Mouse (Mus musculus) brain, adult 2 months (tissue): ENCODE data around the gene Paqr9.

Source experiments
- DNase-seq: peaks from one replicate; pipeline ENCODE4 v3.0.0; 2011; ENCODE audit warnings: low read depth, low spot score

The Paqr9 gene

DNA sequence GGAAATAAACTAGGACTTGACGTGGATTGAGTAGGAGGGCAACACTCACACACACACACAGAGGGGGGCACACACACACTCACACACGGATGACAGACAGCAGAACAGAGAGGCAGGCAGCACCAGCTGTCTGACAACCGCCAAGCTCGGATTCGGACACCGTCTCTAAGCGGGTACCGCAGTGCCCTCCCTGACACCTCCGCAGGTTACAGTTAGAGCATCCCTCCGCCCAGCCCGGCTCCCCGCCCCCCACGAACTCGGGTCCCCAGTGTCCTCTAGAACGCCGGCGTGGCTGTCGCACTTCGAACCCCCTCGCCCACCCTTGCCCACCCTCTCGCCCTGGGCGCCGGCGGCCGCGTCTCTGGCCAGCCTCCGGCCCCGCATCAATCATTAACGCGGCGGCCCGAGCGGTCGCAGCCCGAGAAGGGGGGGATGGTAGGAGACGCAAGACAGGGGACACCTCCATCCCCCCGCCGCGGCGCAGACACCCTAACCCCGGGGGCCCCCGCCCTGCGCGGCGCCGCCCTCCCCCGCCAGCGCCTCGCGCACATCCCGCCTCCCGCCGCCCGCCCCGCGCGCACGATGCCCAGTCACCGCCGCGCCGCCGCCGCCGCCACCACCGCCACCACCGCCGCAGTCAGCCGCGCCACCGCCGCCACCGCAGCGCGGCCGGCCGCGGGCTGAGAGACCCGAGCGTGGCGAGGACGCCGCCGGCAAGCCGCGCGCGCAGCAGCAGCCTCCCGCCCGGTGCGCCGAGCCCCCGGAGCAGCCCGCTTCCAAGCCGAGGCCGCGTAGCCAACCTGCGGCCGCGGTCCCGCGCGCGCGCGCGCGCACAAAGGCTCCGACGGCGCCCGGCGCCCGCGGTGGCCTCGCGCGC lies at the start of gene Paqr9:
TSS of gene Paqr9 (plus strand) at position 599 of the 877 bp plus-strand sequence.
- DNase-seq = peak; percentile 66

DNA sequence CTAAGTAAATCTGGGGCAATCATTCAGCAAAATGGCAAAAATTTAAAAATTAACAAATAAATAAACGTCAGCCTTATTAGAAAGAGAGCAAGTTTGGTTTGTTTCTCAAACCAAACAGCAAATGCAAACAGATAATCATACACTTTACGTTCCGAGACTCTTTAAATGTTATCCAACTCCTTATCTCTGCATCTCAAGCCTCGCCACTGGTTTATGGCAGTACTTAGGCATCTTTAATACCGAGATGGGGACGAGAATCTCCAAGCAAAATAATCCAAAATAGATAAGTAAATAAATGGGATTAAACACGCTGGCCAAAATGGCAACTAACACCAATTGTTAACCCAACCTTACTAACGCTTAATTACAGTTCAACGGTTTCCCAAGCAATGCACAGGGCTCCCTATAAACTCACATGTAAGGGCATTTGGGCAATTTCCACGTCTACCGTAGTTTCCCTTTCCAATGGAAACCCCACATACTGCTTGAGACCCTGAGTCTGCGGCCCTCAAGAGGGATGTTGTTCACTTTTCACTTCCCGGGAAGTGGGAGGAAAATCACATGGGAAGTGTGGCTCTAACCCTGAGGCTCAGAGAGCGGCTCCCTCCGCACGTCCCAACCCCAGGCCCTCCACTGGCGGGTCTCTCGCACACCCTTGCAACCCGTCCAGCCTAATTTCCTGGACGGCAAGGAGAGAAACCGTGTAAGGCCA lies 48.6 kb upstream of the Paqr9 start:
- DNase-seq = no peak

DNA sequence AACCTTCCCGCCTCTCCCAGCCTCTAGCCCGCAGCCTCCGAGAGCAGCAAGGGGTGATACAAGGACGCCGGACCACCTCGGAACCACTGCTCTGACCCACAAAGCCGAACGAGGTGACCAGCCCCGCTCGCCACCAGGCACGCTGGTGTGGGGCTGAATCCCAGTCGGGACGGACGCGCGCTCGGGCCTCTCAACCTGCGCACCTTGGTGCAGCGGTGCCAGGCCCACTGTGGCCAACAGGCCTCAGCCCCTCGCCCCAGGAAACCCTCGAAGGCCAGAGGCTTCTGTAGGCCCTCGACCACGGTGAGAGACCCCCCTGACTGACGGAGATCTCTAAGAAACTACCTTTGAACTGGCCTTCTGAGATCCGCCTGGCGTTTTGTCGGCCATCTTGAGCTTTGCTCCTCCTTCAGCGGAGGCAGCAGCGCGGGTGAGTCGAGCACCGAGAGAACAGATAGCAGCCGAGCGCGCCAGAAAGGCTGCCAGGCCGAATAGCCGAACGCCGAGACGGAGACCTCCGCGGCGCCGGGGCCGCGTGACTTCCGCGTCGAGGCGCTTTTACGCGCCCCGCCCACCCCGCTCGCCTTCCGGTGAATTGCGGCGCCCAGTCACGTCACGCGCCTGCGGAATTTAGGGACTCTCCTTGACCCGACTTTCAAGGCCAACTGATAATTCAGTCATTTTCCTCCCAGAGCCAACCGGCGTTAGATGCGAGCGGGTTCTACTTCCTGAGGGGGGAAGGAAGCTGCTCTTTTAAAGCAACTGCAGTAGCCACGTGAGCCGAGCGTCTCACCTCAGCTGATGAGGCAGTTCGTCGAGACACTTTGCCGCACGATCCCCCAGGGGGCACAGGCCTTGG lies 47.8 kb upstream of the Paqr9 start, which contains the start of gene U2surp:
TSS of gene U2surp (minus strand) at position 525 of the 859 bp plus-strand sequence.
- peak; percentile 99 for DNase-seq

DNA sequence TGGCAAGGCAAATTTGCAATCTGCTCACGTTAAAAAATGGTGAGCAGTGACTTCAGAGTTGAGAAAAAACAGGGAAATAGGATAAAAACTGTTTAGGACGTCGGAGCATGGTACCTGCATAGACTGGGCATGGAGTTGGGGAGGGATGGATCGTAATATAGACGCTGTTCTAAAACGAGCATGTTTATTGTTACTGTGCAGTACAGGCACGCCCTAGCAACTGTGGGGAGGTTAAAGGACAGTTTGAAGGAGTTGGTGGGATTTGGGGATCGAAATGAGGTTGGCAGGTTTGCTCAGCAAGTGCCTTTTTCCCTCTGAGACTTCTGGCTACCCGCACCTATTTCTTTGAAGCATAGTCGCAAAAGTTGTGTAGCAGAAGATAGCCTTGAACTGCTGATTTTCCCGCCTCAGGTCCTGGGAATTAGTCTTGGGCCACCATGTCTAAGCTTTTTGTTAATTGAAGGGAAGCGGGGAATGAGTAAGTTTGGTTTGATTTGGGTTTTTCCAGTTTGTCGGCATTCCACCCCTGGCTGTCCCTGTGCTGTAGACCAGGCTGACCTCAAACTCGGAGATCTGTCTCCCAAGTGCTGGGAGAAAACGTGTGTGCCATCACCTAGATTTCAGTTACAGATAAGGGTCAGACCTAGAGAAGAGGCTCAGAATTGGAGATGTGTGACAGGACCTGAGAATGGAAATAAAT lies 47.0 kb upstream of the Paqr9 start:
- DNase-seq = peak; percentile 10

DNA sequence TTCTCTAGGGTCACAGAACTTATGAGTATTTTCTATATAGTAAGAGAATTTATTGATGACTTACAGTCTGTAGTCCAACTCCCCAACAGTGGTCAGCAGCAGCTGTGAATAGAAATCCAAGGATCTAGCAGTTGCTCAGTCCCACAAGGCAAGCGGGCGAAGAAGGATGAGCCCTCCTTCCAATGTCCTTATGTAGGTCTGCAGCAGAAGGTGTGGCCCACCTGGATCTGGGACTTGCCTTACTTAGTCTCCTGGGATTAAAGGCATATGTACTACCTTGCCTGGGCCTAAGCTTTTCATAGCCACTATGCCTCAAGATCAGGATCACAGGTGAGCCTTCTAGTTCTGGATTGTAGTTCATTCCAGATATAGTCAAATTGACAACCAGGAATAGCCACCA lies 45.7 kb upstream of the Paqr9 start:
- DNase-seq = no peak

DNA sequence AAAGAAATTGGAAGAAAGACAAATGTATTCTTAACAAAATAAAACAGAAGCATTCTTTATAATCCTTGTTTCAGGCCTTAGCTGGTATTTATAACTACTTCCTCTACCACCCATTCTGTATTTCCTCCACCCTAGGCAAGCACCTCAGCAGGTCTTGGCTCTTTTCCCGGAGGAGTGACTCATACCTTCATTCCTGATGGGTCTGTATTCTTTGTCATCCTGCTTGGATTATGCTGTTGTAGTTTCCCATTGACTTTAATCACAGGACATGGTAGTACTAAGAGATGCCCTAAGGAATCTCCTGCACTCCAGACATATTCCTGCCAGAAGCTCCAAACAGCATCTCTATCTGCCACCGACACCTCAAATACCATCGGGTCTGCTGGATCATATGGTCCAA lies 45.1 kb upstream of the Paqr9 start:
- peak; percentile 89 for DNase-seq

DNA sequence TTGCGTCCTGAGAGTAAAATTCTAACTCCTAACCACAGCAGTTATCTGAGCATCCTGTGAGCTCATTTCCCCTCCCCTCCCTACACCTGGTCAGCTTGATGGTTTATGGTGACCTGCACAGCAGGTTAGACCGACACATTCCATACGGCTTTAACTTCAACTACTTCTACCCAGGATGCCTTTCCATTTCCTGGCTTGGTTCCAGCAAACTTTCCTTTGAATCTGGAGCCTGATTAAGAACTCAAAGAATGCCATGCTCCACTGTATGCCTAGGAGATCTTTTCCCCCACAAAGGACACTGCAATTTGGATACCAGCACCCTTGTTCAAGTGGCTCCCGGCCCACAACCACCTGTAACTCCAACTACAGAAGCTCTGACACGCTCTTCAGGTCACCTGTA lies 38.9 kb upstream of the Paqr9 start:
- DNase-seq = peak; percentile 9

DNA sequence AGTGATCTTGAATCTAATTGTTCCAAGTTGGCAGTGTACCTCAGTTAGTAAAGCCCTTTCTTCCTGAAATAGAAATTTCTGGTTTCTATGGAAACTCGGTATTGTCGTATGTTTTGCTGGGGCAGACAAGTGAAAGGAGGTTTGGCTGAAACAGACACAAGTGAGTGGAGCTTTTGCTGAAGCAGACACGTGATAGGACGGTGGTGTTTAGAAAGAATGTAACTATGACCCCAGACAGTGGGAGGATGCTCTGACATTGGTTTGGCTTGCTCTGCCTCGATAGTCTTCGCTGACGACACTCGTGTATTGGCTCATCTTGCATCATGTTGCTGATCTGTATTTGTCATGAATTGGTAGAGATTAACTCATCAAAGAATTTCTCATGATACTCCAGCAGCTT lies 38.4 kb upstream of the Paqr9 start:
- DNase-seq = peak; percentile 54

DNA sequence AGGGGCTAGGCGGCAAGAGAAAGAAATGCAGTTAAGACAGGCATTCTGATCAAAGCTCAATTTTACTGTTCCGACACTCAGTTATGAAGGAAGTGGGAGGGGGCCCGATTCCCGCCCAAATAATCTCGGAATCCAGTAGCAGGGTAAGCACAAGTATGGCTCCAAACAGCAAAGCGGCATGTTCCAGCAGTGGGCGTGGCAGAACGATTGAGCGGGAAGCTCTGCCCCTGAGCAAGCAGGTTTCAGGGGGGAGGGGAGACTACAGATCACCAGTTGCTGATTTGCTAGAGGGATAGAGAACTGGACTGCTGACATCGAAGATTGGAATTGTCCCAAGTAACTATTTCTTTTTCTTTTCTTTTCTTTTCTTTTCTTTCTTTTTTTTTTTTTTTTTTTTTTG lies 37.9 kb upstream of the Paqr9 start:
- DNase-seq = no peak

DNA sequence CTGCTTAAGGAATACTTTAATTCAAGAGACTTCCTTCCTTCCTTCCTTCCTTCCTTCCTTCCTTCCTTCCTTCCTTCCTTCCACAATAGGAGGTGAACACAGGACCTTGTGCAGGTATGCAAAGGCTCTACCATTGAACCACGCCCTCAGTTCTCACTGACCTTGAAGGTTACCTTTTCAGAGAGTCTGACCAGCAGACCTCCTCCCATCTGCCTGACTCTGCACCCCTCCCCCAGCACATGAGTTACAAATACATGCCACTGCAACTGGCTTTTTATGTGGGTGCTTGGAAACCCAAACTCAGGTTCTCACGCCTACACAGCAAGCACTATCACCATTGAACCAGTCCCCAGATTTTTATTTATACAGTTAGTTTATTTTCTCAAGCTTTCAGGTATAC lies 36.9 kb upstream of the Paqr9 start:
- no peak for DNase-seq

DNA sequence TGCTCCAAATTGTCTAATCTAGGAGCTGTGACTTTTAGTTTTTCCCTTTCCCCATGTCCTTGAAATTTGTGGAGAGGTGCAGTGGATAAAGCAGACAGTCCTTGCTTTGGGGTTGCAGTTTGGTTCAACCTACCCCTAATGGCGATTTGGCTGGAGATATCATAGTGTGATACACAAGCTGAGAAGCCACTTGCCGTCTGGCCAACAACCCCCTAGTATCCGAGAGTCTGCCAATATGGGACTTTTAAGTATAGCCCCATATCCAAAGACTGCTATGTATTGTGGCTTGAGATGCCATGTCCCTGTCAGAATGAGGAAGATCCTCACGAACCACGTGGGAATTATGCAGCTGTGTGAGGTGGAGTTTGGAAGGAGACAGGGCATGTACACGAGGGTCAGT lies 34.1 kb upstream of the Paqr9 start:
- no peak for DNase-seq

DNA sequence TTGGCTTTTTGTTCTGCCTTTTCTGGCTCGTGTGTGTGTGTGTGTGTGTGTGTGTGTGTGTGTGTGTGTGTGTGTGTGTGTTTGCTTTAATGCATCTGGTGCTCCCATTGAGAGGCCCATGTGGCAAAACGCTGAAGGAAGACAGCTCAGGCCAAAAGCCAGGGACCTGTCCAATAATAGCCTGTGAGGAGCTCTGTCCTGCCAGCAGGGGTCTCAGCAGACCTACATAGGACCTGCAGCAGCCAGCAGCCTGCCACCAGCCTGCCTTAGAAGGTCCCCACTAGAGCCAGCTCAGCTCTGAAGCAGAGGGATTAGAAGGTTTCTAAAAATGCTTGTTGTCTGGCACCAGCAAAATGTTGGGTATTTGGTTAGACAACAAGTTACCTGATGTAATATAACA lies 33.5 kb upstream of the Paqr9 start:
- peak; percentile 97 for DNase-seq

DNA sequence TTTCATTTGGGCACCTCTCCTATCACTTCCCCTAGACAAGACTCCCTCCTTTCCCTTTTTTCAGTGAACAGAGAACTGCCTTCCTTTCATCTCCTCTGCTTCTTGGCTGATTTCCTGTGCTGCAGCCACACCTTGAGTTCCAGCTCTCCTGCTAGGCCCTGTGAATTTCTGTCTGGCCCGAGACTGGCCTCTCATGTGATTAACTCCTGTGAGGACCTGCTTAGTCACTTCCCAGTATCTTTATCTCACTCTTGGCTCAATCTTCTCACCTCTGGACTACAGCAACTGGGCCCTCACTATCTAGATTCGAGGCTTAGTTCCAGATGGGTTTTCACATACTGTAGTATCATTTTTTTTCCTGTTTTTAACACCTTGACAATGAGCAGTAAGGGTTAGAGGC lies 31.8 kb upstream of the Paqr9 start:
- no peak for DNase-seq

DNA sequence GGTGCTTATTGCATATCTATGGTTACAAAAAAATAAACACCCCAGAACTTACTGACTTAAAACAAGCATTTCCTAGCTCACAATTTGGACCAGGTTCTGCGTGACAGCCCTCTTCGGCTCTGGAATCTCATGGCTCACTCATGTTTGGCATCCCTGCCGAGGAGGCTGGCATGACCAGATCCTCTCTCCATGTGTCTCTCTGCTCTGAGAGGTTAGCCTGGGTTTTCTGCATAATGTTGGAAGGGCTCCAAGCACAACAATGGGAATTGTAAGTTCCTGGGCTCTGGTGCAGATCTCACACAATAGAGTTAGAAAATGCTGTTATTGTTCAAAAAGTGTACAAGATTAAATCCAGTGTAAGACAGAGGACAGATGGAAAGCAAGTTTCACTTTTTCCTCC lies 28.3 kb upstream of the Paqr9 start:
- peak; percentile 93 for DNase-seq

DNA sequence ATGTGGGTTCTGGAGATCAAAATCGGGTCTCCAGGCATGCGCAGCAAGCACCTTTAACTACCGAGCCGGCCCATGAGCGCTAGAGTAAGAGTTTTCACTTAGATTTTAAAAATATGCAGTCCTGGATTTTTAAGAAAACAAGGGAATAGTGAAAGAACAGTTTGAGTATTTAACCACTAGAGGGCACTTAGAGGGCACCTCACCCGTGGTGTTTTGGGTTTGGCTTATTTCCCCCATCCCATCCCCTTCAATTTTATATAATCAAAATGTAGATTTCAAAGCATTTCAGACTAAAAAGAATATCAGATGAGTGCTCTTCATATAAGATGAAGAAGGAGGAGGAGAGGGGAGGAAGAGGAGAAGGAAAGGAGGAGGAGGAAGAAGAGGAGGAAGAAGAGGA lies 25.6 kb upstream of the Paqr9 start:
- DNase-seq = peak; percentile 59

DNA sequence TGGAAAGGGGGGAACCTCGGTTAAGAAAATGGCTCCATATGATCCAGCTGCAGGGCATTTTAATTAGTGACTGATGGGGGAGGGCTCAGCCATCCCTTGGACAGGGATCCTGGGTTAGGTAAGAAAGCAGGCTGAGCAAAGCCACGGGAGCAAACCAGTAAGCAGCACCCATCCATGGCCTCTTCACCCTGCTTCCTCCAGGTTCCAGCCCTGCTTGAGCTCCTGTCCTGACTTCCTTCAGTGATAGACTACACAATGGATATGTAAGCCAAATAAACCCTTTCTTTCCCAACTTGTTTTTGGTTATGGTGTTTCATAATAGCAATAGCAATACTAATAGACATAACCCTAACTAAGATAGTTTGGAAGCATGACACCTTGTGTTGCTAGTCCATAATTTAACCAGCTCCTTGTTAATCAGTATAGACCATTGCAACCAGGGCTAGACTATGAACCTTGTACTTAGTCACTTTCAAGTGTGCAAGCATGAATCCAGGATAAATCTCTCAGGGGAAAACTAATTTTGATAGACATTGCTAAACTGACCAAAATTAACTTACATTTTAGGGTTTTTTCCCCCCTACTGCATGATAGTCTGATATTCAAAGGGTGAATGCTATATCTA lies 20.2 kb upstream of the Paqr9 start:
- DNase-seq = no peak

DNA sequence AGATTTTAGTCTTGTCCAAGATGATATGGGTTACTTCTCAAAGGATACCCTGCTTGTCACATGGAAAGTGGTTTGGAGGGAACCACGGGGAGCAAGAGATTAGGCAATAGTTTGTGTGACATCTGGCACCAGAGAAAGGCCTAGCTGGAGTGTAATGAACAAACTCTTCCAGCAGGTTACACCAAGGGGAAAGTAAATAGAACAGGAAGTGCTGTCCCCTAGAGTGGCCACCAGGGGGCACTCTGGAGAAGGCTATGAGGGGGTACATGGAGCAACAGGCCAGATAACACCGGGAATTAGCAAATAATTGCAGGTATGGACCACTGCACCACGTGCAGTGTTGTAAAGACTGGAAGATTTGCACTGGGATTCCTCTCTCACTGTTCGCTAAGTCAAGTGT lies 19.0 kb upstream of the Paqr9 start:
- DNase-seq = peak; percentile 57

DNA sequence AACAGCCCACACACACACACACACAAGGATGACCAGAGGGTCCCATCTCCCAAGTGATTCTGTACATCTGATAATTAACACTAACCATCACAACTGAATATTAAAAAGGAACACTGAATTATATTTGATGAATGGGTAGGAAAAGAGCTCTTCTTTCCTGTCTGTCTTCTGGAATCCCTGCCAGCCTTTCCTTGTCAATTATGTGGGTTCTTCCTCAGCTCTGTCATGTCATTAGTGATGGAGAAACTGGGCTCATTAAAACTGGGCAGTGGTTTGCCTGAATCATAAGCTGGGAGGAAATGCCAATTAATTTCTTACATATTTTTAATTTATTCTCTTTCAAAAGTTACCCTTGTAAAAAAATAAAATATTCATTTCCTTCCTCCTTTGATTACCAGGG lies 18.2 kb upstream of the Paqr9 start:
- DNase-seq = no peak

DNA sequence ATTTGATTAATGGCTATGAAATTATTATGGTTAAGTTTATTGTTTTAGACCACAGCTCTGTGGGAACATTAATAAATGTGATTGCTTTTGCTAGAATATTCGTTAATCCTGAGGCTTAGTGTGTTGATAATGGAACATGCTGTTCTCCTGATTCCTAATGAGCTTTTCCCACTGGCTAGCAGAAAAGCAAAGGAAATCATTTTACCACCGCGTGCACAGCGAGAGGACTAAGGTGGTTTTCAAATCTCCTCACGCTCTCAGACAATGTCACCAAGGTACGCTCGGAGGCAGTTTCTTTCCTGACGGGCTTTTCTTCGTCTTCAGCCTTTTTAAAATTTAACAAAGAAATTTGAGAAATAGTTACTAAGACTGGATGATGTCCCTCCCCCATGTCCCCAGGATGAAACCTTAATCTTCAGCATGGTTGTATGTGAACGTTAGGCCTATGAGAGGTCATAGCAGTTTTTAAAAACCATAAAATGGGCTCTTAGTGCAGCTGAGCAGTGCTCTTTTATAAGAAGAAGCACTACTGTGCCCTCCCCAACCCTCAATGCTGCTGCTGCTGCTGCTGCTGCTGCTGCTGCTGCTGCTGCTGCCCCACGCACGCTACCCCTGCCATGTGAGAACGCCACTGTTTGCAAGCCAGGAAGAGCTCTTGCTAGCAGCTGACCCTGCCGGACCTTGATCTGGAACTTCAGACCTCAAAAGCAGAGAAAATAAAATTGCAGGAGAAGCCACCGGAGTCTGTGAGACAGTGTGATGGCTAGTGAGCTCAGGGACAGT lies 17.6 kb upstream of the Paqr9 start:
- DNase-seq = no peak

DNA sequence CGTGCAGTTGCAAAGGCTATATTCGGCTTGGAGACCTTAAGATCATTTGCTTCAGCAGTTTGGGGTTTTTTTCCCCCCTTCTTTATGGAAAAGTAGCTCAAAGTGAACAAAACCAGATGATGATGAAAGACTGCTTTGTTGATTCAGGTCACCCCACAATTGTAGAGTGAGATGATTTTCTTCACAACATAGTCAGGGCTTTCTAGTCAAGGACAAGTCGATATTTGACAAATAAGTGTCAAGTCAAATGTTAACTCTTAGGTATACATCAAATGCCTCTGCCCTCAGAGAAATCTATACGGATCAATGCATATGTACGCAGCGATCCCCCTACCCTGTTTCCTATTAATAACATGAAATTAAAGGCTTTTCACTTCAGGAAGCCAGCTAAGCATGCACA lies 17.0 kb upstream of the Paqr9 start:
- DNase-seq = no peak
